Mouse (Mus musculus) frontal cortex, postnatal 10 days (tissue): Measurements from ENCODE around the gene Eef1akmt3.
A peak's percentile ranks its signal among the peaks of the same experiment; 100 is the strongest.
"Not testable (repeated sequence)": the region's sequence is repeated elsewhere in the genome, so short reads cannot be mapped to it uniquely, and the experiment has no call there.

Experiments used
- DNase-seq, 2 experiments: peaks; one replicate each; pipeline ENCODE4 v3.0.0; 2022; ENCODE audit warnings: low spot score in 2 of 2, mixed read lengths in 1 of 2

Gene Eef1akmt3

DNA sequence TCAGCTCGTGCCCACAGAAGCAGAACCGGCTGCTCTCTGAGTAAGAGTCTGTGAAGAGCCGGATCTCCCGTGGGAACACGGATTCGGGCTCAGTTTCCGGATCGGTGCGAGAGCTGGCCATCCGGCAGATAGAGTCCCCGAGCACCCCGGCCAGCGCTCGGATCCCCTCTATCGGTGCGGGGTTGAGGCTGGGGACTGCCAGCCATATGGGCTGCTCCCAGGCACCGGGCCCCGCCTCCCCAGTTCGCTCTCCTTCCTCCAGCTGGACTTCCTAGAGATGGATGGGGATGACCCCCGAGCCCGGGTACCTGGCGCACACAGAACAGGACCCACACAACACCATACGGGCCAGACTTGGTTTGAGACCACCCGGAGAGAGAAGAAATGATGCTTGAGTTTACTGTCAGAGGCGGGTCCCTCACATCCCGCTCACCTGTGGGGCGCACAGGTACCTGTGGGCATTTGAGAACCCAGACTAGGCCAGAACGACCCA lies at the start of gene Eef1akmt3, which contains the start of gene Mettl1:
Eef1akmt3 (minus strand) TSS at position 240 of the 493 bp plus-strand sequence.
Mettl1 (plus strand) TSS at position 141 of the 493 bp plus-strand sequence.
- DNase-seq: peak in 1 of 2 experiments; percentile 42

DNA sequence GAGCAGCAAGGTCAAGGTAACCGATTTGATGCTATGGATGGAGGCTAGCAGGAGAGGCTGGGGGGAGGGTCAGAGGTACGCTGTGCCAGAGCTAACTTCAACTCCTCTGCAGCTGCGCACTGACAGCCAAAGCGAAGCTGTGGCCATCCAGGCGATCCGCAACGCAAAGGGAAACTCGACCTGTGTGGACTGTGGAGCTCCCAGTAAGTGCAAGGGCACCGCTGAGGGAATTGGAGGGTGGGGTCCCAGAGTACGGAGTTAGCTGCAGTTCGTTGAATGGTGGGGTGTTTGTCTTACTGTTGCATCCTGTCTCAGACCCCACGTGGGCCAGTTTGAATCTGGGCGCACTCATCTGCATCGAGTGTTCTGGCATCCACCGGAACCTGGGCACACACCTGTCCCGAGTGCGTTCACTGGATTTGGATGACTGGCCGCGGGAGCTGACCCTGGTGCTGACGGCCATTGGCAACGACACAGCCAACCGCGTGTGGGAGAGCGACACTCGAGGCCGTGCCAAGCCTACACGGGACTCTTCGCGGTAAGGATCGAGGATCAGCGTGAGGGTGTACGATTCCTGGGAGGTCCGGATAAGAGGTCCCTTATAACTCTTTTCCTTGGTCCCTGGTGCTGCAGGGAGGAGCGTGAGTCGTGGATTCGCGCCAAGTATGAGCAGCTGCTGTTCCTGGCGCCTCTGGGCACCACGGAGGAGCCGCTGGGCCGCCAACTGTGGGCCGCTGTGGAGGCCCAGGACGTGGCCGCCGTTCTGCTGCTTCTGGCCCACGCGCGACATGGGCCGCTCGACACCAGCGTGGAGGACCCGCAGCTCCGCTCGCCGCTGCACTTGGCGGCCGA lies 49.5 kb upstream of the Eef1akmt3 start:
- no peak for DNase-seq

DNA sequence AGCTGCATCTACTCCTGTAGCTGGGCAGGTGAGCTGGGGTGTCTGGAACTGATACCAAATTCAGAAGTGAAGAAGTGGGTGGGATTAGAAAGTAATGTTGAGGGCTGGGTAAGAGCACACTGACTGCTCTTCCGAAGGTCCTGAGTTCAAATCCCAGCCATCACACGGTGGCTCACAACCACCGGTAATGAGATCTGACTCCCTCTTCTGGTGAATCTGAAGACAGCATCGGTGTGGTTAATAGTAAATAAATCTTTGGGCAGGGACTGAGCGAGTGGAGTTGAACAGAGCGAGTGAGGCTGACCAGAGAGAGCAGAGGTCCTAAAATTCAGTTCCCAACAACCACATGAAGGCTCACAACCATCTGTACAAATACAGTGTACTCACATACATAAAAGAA lies 44.3 kb upstream of the Eef1akmt3 start:
- no peak for DNase-seq

DNA sequence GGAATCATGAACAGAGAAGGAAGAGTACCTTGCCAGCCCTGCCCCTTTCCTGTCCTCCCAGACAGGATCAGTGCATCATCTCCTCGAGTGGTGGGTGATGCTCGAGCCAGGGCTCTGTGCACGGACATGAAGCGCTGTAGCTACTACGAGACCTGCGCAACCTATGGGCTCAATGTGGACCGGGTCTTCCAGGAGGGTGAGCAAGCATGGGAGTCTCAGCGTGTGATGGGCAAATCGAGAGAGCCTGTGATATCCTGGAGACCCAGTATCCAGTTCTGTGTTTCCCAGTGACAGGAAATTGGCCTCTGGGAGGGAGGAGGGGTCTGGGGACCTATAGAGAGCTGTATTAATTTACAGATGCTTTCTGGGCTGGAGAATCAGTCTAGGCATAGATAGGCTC lies 43.7 kb upstream of the Eef1akmt3 start:
- no peak for DNase-seq

DNA sequence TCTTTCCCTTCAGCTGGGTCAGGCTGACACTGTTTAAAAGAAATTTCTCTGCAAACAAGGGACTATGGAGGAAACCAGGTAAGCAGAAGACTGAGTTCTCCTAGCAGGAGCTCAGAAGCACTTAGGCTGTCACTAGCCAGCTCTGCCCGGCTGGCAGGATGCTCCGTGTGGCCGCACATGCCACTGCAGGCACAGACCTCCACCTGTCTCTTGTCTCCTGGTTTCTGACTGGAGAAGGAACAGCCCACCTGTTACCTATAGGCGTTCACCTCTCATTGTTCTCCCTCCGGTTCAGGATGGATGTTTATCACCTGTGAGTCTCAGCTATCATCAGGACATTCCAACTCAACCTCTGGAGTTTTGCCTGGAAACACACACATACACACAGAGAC lies 42.6 kb upstream of the Eef1akmt3 start:
- DNase-seq: no peak

DNA sequence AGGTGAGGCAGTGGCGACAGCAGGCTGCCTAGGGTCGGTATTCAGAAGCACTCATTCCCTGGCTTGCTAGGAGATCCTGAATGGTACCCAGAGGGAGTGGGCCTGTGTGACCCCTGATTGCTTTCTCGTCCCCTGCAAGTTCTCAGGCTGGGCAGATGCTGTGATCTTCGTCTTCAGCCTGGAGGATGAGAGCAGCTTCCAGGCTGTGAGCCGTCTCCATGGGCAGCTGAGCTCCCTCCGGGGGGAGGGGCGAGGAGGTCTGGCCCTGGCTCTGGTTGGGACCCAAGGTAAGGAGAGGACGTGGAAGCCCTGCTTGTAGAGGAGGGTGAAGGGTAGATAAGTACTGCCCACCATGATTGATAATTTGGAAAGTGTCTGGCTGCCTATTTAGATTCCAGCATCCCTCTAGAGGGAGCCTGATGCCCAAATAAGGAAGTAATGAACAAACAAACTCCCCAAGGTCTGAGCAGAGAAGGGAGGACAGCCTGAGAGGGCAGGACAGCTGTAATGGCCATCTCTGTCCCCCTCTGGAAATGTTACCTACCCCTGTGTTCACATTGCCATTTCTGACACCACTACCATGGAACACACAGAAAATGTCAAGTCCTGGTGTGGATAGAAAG lies 42.1 kb upstream of the Eef1akmt3 start:
- no peak for DNase-seq

DNA sequence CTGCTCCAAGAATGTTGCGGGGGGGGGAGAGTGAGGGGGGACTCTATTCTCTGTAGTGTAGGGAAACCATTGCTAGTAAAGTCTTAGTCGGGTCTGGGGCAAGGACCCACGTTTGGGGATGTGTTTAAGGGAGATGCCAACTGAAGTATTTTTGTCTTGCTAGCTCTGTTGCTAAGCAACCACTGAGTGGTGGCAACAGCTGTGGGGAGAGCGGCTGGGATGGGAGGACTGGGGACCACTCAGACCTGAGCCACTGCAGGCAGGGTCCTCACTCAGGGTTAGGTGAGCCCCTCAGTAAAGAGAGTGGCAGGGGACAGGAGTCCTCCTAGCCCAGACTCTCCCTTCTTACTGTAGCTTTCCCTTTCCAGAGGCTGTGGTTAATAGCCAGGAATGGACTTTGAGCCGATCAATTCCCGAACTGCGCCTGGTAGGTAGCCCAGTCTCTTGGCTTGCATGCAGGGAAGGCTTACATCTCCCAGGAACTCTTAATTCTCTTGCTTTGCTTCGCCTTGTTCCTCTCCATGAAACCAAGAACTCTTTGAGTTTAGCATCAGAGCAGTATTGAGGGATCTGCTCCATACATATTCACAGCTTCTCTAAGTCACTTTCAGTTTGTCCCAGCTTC lies 40.8 kb upstream of the Eef1akmt3 start:
- DNase-seq: no peak

DNA sequence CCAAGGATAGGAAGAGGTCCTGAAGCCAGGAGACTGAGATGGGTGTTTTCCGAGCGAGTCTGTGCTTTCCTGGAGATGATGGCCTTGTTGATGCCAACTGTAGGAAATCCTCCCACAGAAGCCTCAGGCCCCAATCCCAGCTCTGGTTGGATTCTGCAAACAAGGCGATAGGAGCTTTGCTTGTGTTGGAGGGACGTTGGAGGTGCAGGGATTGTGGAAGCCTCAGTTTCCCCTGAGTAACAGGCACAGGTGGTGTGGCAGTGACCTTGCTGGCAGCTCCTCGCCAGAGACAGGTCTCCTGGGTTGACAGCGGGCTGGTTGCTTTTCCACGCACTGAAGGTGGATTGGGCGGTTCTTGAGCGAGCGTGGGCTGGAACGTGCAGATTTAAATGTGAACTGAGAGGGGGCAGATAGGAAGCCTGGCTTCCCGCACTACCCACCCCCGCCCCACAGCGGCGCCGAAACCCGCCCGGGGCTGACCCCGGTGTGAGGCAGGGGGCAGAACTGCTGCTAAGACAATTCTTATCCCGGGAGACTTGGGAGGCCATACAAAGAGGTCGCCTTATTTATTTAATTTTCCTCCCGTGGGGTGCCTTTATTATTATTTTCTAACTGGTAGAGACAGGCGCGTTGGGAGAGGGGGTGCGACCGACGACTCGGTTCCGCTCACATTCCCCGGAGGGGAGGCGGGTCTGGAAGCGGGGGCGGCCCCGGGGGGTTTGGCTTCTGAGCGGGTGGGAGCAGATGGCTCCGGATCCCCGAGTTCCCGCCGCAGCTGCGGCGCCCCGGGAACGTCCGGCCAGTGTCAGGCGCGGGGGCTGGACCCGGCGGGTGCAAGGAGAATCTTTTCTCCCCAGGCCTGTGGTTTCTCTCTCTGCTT lies 39.8 kb upstream of the Eef1akmt3 start:
- no peak for DNase-seq

DNA sequence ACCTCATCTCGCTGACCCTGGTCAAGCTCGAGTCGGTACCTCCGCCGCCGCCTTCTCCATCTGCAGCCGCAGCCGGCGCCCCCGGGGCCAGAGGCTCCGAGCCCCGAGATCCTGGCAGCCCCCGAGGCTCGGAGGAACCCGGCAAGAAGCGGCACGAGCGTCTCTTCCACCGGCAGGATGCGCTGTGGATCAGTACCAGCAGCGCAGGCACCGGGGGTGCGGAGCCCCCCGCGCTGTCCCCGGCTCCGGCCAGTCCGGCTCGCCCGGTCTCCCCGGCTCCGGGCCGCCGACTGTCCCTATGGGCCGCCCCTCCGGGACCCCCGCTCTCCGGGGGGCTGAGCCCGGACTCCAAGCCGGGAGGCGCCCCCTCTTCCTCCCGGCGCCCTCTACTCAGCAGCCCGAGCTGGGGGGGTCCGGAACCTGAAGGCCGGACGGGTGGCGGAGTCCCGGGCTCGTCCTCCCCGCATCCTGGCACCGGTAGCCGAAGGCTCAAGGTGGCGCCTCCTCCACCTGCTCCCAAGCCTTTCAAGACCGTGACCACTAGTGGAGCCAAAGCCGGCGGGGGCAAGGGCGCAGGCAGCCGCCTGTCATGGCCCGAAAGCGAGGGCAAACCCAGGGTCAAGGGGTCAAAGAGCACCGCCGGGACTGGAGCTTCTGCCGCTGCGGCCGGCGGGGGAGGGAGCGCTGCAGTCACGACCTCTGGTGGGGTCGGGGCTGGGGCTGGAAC lies 38.5 kb upstream of the Eef1akmt3 start:
- DNase-seq: peak in 1 of 2 experiments; percentile 59

DNA sequence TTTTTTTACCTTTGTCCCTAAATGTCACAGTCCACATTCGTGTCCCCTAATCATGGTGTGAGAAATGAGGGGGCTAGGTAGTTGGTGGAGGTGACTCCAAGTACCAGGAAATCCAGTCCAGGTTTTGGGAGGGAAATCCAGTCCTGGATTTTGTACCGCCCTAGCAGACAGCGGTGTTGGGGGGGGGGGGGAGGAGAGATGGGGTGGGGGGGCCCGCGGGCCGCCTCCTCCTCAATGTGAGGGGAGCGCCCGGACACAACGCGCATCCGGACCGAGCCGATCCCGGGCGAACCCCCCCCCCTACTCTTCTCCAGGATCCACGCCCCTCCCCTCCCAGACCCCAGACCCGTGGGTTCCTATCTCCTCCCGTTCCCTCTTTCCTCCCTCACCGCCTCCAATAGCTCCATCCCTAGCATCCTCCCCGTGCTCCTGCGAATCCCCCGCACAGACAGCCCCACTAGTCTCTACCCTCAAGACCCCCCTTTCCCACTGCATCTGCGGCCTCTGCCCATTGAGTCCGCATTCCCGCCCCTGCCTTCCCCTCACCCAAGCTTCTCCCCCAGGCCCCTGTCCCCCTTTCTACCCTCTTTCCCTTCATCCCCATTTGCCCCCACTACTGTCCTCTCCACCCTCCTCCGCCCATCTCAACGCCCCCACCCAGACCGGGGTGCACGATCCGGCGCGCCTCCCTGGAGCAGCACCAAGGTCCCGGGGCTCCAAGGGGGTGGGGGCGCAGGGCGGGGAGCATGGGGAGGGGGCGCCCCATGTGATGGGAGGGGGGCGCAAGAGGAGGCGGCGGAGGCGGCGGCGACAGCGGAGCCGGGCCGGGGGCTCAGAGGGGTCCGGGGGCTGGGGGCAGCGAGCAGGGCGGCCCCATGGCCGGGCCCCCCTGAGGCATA lies 37.6 kb upstream of the Eef1akmt3 start:
- DNase-seq: peak in 1 of 2 experiments; percentile 61

DNA sequence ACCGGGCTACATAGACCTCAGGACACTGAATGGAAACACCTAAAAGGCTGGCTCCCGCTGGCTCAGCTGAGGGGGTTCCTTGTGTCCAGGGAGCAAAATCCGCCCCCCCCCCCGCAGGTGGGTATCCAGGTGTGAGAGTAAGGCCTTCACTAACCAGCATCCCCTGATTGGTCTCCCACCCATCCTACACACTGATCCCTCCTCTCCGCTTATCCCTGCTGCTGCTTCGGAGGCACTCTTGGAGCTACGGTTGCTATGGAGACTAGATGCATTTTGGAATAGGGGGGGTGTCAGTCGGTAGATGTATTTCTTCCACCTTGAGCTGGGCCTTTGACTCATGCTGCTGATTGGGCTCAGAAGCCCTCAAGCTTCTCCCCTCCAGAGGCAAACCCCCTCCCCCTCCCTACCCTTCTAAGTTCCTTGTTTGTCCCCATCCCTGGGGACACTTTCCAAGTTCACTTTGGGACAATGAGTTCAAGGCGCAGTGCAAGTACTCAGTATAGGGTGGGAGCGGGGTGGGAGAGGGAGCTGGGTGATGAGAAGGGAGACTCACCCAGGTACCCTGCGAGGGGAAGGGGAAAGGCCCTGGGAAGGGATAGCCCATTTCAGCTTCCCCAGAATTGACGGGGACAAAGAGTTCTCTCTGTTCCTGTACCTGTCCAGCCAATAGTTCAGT lies 36.8 kb upstream of the Eef1akmt3 start:
- DNase-seq: peak in 1 of 2 experiments; percentile 78

DNA sequence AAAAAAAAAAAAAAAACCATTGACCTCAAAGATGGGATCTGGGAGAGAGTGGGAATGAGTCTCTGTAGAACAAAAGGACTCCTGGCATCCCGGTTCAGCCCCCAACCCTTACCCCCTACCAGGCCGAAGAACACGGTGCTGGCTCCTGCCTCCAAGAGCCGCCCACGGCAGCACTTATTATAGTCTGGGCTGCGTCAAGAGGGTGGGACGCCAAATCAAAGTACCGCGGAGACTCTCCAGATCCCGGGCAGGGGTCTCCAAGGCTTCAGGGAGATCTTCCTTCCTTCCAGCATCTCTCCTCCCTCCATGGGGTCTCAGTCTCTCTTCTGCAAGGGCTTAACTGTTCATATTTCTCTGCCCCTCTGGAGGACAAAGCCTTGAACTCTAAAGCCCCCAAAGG lies 36.2 kb upstream of the Eef1akmt3 start:
- DNase-seq: no peak

DNA sequence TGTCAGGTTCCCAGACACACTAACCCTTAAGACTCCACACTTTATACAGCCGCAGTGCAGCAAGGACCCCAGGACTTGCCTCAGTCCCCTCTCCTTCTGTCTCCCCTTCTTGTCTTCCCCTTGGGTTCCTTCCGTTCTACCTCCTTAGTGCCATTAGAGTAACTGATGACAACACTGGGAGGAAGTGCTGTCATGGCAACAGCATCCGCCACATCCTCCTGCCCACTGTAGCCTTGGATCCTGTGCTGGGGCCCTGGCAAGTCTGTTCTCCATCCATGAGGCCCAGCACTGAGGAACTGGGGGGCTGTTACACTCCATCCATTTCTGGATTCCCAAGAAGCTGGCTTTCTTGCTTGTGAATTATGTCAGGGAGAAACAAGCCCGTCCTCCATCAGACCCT lies 34.8 kb upstream of the Eef1akmt3 start:
- DNase-seq: no peak

DNA sequence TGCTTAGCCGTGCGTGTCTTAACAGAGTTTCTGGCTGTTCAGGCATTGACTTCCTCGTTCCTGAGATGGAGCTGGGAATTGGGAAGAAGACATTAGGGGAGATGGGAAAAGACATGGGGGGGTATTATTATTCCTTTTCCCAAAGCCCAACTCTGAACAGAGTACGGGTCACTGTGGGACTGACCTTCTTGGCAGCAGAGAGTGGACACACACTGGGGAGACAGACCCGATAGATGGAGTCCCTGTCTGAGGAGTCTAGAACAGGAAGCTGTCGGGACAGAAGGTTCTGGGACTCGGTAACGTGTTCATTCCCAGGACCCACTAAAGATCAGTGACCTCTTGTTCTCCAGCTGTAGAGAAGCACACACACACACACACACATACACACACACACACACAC lies 34.3 kb upstream of the Eef1akmt3 start:
- no peak for DNase-seq

DNA sequence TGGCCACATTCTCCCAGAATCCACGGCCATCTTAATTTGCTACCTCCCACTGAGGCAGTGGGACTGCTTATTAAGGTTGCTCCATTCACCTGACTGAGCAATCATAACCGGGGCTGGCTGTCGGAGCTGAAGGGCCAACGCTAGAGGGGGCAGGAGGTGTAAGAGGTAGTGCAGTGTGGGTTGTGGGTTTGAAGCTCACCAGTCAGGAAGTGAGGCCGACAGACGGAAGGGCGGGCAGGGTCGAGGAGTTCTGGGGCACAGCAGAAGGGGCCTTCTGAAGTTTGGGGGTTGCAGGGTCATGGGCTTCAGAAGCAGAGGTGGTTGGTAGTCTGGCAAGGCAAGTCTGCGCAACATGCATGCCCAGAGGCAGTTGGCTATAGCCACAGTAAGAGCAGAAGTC lies 33.8 kb upstream of the Eef1akmt3 start, which contains the start of gene Agap2:
Agap2 (plus strand) TSS at position 205 of the 400 bp plus-strand sequence.
- no peak for DNase-seq

DNA sequence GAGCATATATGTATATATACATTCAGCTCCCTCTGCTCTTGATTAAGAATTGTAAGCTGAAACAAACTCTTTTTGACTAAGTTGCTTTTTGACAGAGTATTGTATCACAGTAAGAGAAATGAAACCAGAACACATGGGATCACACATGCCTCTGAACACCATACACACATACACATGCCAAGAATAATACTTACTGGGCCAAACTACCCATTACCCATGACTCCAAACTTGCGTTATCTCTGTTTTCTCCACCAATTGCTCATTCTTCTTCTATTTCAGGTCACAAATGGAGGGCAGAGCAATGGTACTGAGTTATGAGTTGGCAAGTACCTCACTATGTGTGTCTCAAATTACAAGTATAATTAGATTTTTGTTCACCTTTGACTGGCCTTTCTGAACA lies 32.7 kb upstream of the Eef1akmt3 start:
- DNase-seq: no peak

DNA sequence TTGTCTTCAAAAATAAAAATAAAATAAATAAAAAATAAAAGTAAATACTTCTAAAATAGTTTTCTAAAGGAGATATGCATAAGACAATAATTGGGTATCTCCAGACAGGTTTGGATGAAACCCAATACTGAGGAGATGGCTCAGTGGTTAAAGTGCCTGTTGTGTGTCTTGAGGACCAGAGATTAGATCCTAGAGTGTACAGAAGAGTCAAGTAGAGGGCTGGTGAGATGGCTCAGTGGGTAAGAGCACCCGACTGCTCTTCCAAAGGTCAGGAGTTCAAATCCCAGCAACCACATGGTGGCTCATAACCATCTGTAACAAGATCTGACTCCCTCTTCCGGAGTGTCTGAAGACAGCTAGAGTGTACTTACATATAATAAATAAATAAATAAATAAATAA lies 31.7 kb upstream of the Eef1akmt3 start:
- DNase-seq: not testable (repeated sequence)

DNA sequence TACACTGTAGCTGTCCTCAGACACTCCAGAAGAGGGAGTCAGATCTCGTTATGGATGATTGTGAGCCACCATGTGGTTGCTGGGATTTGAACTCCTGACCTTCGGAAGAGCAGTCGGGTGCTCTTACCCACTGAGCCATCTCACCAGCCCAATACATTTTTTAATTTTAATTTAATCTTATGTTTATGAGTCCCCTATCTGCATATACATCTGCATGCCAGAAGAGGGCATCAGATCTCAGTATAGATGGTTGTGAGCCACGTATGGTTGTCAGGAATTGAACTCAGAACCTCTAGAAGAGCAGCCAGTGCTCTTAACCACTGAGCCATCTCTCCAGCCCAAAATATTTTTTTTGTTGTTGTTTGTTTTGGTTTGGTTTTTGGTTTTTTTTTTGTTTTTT lies 31.0 kb upstream of the Eef1akmt3 start:
- DNase-seq: not testable (repeated sequence)

DNA sequence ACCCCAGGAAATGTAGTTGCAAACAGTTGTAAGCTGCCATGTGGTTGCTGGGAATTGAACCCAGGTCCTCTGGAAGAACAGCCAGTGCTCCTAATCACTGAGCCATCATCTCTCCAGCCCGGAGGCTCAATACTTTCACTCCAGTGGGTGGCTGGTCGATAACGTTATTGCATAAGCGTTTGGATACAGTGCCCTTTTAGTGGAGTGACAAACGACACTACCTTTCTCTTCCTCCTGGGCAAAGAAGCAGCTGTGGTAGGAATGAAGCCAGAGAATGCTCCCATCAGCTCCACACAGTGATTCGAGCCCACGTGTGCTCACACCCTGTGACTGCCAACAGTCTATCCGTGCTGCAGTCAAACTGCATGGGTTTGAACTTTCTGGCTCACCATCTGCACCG lies 29.9 kb upstream of the Eef1akmt3 start:
- DNase-seq: no peak
